Mouse (Mus musculus): ENCODE measurements around the gene Hoxd3. TPM values are rescaled to one million over a fixed set of nuclear protein-coding genes. Genes with fewer than 3 reads are reported as not detected.

Hoxd3 gene
- polyA plus RNA-seq, 1 experiment from 2014 or later = not detected

DNA sequence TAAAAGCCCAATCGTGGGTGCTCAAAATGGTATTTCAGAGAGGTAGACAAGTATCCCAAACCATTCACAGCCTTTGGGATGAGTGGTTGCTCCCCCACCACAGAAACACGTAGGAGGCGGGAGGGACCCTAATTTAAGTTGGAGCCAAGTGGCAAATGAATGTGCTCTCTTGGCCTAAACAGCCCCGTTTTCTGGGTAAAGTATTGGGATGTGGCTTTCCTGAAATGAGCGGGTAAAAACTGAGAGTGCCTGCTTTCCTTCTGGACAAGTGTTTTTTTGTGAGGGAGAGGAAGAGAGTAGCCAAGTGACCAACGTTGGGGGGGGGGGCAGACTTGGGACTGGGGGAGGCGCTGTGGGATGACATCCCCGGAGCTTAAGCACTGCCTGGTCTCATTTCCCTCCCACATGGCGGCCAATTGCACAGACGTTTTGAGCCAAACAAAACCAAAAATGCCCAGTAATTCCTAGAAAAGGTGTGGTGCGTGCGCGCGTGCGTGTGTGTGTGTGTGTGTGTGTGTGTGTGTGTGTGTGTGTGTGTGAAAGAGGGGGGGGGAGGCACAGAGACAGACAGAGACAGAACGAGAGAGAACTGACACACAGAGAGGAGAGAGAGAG lies 691 bp upstream of the Hoxd3 start:
- Histone ChIP-seq H3K36me3 (ENCODE audit: control insufficient read depth, insufficient read depth) (no peaks in the 10 kb centered on the region), H3K4me3 (replicated peaks; ENCODE audit: low read length) (no peak overlapping the region), H3K9me3 (ENCODE audit: control insufficient read depth, low read length) (no peaks in the 10 kb centered on the region), H3K9ac (replicated peaks; ENCODE audit: low read depth, low read length) (no peak overlapping the region), H3K27me3 (replicated peaks; ENCODE audit: control insufficient read depth, insufficient read depth, low read length) (peaks cover 88% of the 10 kb centered on the region), H3K4me1 (replicated peaks; ENCODE audit: control insufficient read depth, insufficient read depth, low read length) (peaks cover 7% of the 10 kb centered on the region), H3K27ac (ENCODE audit: low read length) (no peak overlapping the region), H3K4me2 (ENCODE audit: low read length) (no peak overlapping the region)
- no peak for ATAC-seq
- under 1% methylated on average over 16 of the region's 16 CpGs for WGBS

DNA sequence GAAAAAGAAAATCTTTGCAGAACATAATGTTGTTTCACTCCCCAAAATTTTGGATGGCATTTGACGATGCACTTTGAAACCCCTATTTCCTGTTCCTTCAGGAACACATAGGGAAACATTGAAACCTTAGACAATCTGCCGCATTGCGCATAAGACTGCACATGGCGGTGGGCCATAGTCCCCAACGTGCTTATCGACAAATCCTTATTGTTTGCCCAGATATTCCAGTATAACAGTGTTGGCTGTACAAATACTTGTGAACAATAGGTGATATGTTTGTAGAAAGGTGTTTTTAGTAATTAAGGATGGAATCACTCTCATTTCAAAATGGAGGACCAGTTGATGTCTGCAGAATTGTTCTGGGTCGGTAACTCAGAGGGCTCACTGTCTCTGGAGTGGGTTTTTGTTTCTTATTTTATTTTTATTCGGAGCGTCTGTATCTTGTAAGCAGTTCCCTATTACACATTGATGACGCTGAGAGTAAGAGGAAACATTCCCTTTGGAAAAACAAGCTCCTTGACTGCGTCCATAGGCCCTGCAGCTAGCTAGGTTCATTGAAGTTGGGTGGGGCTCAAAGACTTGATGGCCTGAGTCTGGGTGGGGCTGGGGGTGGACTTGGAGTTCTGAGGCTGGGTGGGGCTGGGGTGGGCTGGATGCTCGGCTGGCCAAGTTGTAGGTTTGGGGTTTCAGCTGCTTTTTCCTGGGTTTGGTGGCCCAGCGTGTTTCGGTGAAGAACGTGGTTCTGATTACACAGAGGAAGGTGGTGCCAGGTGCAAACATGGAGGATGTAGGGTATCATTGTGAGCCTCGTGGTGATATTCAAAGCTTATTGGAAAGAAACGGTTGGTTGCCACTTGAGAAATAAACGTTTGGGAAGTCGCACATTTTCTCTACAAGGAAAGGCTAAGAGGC lies 1.8 kb downstream of the Hoxd3 start:
- 5% methylated on average over 19 of the region's 19 CpGs for WGBS
- no peak overlapping the region for H3K9ac ChIP-seq (replicated peaks; ENCODE audit: low read depth, low read length)
- H3K4me2 ChIP-seq (ENCODE audit: low read length) = no peak overlapping the region
- no peaks in the 10 kb centered on the region for H3K36me3 ChIP-seq (ENCODE audit: control insufficient read depth, insufficient read depth)
- no peak overlapping the region for H3K27ac ChIP-seq (ENCODE audit: low read length)
- peaks cover 7% of the 10 kb centered on the region for H3K4me1 ChIP-seq (replicated peaks; ENCODE audit: control insufficient read depth, insufficient read depth, low read length)
- ATAC-seq = no peak
- H3K4me3 ChIP-seq (replicated peaks; ENCODE audit: low read length) = no peak overlapping the region
- H3K27me3 ChIP-seq (replicated peaks; ENCODE audit: control insufficient read depth, insufficient read depth, low read length) = peaks cover 89% of the 10 kb centered on the region
- no peaks in the 10 kb centered on the region for H3K9me3 ChIP-seq (ENCODE audit: control insufficient read depth, low read length)

DNA sequence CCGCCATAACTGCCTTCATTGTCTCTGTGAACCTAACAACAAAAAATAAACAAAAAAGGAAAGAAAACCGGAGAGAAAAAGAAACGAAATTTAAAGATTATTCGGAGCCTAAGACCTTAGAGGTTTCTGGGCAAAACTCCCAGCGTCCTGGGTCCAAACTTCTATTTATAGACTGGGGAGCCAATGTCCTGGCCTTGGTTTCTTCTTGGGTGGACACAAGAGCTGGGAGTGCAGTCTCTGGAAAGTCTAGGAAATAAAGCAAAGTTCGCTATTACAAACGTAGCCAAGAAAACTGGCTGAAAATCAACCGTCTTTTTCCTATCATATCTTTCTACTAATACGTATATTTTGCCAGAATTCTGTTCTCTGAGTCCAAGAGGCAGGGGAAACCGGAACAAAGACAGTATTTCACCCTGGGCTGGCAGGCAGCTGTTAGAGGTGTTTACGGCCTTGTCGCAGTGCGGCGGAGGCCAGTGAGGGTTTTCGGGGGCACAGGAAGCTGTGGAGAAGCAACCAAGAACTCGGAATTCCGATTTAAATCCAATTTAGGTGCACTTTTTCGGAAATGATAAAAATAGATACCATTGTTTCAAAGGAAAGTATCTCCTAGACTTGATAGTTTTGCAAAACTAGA lies 2.5 kb downstream of the Hoxd3 start:
- WGBS = 3% methylated on average over 18 of the region's 18 CpGs
- ATAC-seq = no peak
- Histone ChIP-seq H3K27ac (ENCODE audit: low read length) (no peak overlapping the region), H3K9ac (replicated peaks; ENCODE audit: low read depth, low read length) (no peak overlapping the region), H3K36me3 (ENCODE audit: control insufficient read depth, insufficient read depth) (no peaks in the 10 kb centered on the region), H3K4me3 (replicated peaks; ENCODE audit: low read length) (no peak overlapping the region), H3K4me2 (ENCODE audit: low read length) (no peak overlapping the region), H3K9me3 (ENCODE audit: control insufficient read depth, low read length) (no peaks in the 10 kb centered on the region), H3K4me1 (replicated peaks; ENCODE audit: control insufficient read depth, insufficient read depth, low read length) (peaks cover 7% of the 10 kb centered on the region), H3K27me3 (replicated peaks; ENCODE audit: control insufficient read depth, insufficient read depth, low read length) (peaks cover 88% of the 10 kb centered on the region)

DNA sequence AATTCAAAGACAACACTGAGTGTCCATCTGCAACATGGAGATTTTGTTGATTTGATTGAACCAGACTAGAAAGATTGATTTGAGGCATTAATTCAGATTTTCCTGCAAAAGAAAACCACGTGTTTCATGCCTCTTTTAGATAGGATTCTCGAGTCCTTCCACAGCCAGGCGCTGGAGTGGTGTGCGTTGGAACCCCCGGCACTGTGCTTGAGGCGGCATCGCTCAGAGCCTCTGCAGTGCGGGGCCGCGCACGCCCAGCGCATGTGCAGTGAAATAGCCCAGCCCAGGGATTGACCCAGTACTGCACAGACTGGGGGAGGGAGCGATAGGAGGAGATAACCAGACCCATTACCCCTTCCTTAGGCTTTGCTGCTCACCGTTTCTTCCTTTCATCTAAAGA lies 3.2 kb downstream of the Hoxd3 start:
- no peak overlapping the region for H3K27ac ChIP-seq (ENCODE audit: low read length)
- no peaks in the 10 kb centered on the region for H3K36me3 ChIP-seq (ENCODE audit: control insufficient read depth, insufficient read depth)
- H3K4me2 ChIP-seq (ENCODE audit: low read length) = no peak overlapping the region
- ATAC-seq = no peak
- H3K4me1 ChIP-seq (replicated peaks; ENCODE audit: control insufficient read depth, insufficient read depth, low read length) = peaks cover 7% of the 10 kb centered on the region
- H3K27me3 ChIP-seq (replicated peaks; ENCODE audit: control insufficient read depth, insufficient read depth, low read length) = peaks cover 88% of the 10 kb centered on the region
- no peak overlapping the region for H3K4me3 ChIP-seq (replicated peaks; ENCODE audit: low read length)
- WGBS = under 1% methylated on average over 14 of the region's 14 CpGs
- no peaks in the 10 kb centered on the region for H3K9me3 ChIP-seq (ENCODE audit: control insufficient read depth, low read length)
- H3K9ac ChIP-seq (replicated peaks; ENCODE audit: low read depth, low read length) = no peak overlapping the region

DNA sequence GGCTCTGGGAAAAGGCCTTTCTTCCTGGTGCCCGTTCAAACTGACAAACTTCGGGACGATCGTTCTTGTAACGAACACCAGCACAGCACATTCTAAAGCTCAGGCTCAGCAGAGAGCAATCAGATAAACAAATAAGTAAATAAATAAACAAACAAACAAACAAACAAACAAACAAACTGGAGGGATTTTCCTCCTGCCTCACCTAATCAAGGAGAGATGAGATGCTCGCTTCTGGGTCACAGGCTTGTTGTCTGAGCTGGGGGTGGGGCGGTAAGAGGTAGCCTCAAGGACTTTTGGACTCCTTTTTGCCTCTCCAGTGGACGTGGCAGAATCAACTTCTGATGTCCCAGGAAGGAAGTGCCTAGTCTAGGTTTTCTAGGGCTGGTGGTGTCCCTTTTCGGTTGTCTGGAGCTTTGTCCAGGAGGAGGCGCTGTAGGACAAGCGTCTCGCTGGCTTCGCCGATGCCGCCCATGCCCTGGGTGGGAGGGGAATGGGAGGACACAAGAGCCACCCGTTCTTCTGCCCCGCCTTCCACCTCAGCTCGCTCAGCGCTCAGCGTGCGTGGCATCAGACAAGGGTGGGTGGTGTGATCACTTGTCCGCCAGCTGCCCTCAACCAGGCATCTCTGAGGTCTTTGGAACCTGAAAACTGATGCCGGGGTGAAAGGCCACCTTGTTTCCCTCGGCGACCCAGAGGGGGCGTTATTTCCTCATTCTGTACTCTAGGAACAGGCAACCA lies 3.9 kb downstream of the Hoxd3 start:
- Histone ChIP-seq H3K4me3 (replicated peaks; ENCODE audit: low read length) (peak overlapping the region; percentile 25; the same call in 1 of the 2 replicates), H3K4me1 (replicated peaks; ENCODE audit: control insufficient read depth, insufficient read depth, low read length) (peaks cover 7% of the 10 kb centered on the region), H3K36me3 (ENCODE audit: control insufficient read depth, insufficient read depth) (no peaks in the 10 kb centered on the region), H3K9me3 (ENCODE audit: control insufficient read depth, low read length) (no peaks in the 10 kb centered on the region), H3K27me3 (replicated peaks; ENCODE audit: control insufficient read depth, insufficient read depth, low read length) (peaks cover 88% of the 10 kb centered on the region), H3K4me2 (ENCODE audit: low read length) (peak overlapping the region; percentile 36), H3K27ac (ENCODE audit: low read length) (no peak overlapping the region), H3K9ac (replicated peaks; ENCODE audit: low read depth, low read length) (no peak overlapping the region)
- WGBS = 2% methylated on average over 26 of the region's 26 CpGs
- ATAC-seq = peak; percentile 66

DNA sequence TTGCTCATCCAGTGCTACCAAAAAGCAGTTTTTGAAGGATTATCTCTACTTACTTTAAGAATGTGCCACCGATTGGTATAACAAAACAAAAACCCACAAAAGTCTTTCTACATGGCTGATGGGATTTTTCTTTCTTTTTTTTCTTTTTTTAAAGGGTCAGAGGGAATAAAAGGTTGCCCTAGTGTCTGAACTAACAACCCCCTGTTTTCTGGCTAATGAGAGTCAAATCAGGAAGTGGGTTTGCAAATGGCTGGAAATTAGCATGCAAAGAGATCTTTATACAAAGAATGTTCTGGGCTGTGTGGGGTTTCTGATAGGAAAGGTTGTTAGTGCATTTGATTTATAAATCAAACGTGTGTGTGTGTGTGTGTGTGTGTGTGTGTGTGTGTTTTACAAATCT lies 8.7 kb downstream of the Hoxd3 start:
- WGBS = 3% methylated on average over 2 of the region's 2 CpGs

DNA sequence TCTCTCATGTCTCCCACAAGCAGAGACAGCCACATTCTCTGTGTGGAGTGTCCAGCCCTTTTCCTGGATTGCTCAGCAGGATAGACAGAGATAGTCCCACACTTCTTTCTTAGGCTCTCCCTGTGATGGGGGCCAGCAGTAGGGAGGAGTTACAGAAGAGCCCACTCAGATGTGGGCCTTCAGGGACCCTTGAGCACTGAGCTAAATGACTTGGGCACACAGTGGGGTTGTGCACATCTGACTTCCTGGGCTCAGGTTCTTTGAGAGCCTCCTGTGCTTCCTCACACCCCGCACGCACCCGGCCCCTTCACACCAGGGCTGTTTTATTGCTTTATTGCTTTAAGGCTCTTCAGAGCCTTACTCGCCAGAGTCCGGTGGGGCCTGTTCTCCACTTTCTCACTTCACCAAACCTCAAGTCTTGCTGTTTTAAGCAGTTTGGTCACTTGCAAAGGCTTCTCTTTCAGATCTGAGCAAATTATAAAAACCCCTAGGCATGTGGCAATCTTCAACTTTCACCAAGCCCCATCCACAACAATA lies 9.3 kb downstream of the Hoxd3 start:
- Histone ChIP-seq H3K9me3 (ENCODE audit: control insufficient read depth, low read length) (no peaks in the 10 kb centered on the region), H3K4me1 (replicated peaks; ENCODE audit: control insufficient read depth, insufficient read depth, low read length) (0 out of 2 replicates have a peak, but pooled peaks cover under 1% of the 10 kb centered on the region), H3K4me2 (ENCODE audit: low read length) (no peak overlapping the region), H3K27ac (ENCODE audit: low read length) (no peak overlapping the region), H3K4me3 (replicated peaks; ENCODE audit: low read length) (no peak overlapping the region), H3K9ac (replicated peaks; ENCODE audit: low read depth, low read length) (no peak overlapping the region), H3K27me3 (replicated peaks; ENCODE audit: control insufficient read depth, insufficient read depth, low read length) (peaks cover 93% of the 10 kb centered on the region), H3K36me3 (ENCODE audit: control insufficient read depth, insufficient read depth) (no peaks in the 10 kb centered on the region)
- WGBS = 1% methylated on average over 5 of the region's 5 CpGs
- ATAC-seq = no peak

More for the DNA sequence above, 8.7 kb downstream of the Hoxd3 start:
- Histone ChIP-seq H3K9ac (replicated peaks; ENCODE audit: low read depth, low read length) (no peak overlapping the region), H3K36me3 (ENCODE audit: control insufficient read depth, insufficient read depth) (no peaks in the 10 kb centered on the region), H3K27me3 (replicated peaks; ENCODE audit: control insufficient read depth, insufficient read depth, low read length) (peaks cover 95% of the 10 kb centered on the region), H3K4me1 (replicated peaks; ENCODE audit: control insufficient read depth, insufficient read depth, low read length) (0 out of 2 replicates have a peak, but pooled peaks cover 3% of the 10 kb centered on the region), H3K9me3 (ENCODE audit: control insufficient read depth, low read length) (no peaks in the 10 kb centered on the region), H3K27ac (ENCODE audit: low read length) (no peak overlapping the region), H3K4me2 (ENCODE audit: low read length) (no peak overlapping the region), H3K4me3 (replicated peaks; ENCODE audit: low read length) (no peak overlapping the region)
- ATAC-seq = no peak

DNA sequence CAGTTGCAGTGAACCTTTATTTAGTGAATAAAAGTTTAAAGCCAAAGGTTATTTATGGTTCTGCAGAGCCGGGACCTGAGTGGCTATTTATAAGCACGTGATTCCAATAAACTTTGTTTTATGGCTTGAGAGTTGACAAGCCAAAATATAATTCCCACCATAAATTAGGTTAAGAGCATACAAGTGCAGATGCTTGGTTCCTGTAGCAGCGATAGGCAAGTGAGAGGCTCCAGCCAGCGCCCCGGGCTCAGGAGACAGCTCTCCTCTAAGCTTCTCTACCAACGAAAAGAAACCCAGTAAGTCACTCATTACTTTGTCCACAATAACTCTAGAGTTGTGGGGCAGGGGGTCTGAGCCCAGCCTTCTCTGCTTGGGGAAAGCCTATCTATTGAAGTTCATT lies 10.2 kb downstream of the Hoxd3 start:
- Histone ChIP-seq H3K9me3 (ENCODE audit: control insufficient read depth, low read length) (no peaks in the 10 kb centered on the region), H3K27me3 (replicated peaks; ENCODE audit: control insufficient read depth, insufficient read depth, low read length) (peaks cover 93% of the 10 kb centered on the region), H3K36me3 (ENCODE audit: control insufficient read depth, insufficient read depth) (no peaks in the 10 kb centered on the region), H3K27ac (ENCODE audit: low read length) (no peak overlapping the region), H3K9ac (replicated peaks; ENCODE audit: low read depth, low read length) (no peak overlapping the region), H3K4me1 (replicated peaks; ENCODE audit: control insufficient read depth, insufficient read depth, low read length) (no peaks in the 10 kb centered on the region), H3K4me2 (ENCODE audit: low read length) (no peak overlapping the region), H3K4me3 (replicated peaks; ENCODE audit: low read length) (no peak overlapping the region)
- WGBS = 7% methylated on average over 6 of the region's 6 CpGs
- no peak for ATAC-seq

Measured in forebrain, embryonic 16.5 days (tissue).